Mouse (Mus musculus) small intestine, adult 2 months (tissue): Measurements from ENCODE around the gene Camk2b.

Experiments
- CTCF ChIP-seq: fragments of 200-500 bp; IDR thresholded peaks from 2 replicates; pipeline ENCODE4 v1.5.1; 2012; ENCODE audit warnings: low read depth, mild to moderate bottlenecking, control low read depth, inconsistent platforms, low read length, moderate library complexity, mixed read lengths; ENCODE audit not compliant: insufficient replicate concordance, insufficient read length; ENCODE audit errors: extremely low read depth
- POLR2A ChIP-seq: fragments of 200-500 bp; IDR thresholded peaks from 2 replicates; pipeline ENCODE4 v1.6.1; 2012; ENCODE audit warnings: low read depth, mild to moderate bottlenecking, control low read depth, inconsistent platforms, low read length, moderate library complexity

GRCm38 (mm10) chr11:6036477-6036876, 29.7 kb downstream of the Camk2b start:
- no peak for TF ChIP-seq CTCF
- TF ChIP-seq POLR2A: no peak
